Mouse (Mus musculus) liver, embryonic 13.5 days (tissue): ENCODE results near the gene Rbak. TPM values are rescaled to one million over a fixed set of nuclear protein-coding genes. Genes with fewer than 3 reads are reported as not detected.

ENCODE experiments used
- ATAC-seq: fragments of 200-750 bp; cut with Nextera tagmentation; 2 replicates; pipeline ENCODE4 v1.8.0; 2017; ENCODE audit warnings: low read depth, mild to moderate bottlenecking, moderate number of reproducible peaks, moderate library complexity
- DNase-seq: peaks from one replicate; pipeline ENCODE4 v3.0.0; 2022
- H3K27ac ChIP-seq: fragments of 300-500 bp; sonication (generic); 2 replicates; pipeline ENCODE4 v1.5.1; 2015; ENCODE audit warnings: moderate library complexity, mild to moderate bottlenecking, inconsistent platforms
- H3K27me3 ChIP-seq: fragments of 300-500 bp; sonication (generic); 2 replicates; pipeline ENCODE4 v1.6.1; 2015; ENCODE audit warnings: mild to moderate bottlenecking, inconsistent platforms
- H3K36me3 ChIP-seq: fragments of 300-500 bp; sonication (generic); 2 replicates; pipeline ENCODE4 v1.6.1; 2015; ENCODE audit warnings: mild to moderate bottlenecking, inconsistent platforms
- H3K4me1 ChIP-seq: fragments of 300-500 bp; sonication (generic); replicated peaks from 2 replicates; pipeline ENCODE4 v1.6.1; 2015; ENCODE audit warnings: inconsistent platforms
- H3K4me2 ChIP-seq: fragments of 300-500 bp; sonication (generic); 2 replicates; pipeline ENCODE4 v1.6.1; 2015; ENCODE audit warnings: inconsistent platforms, mild to moderate bottlenecking, moderate library complexity
- H3K4me3 ChIP-seq: fragments of 300-500 bp; sonication (generic); replicated peaks from 2 replicates; pipeline ENCODE4 v1.5.1; 2015; ENCODE audit warnings: mild to moderate bottlenecking, inconsistent platforms
- H3K9ac ChIP-seq: fragments of 300-500 bp; sonication (generic); 2 replicates; pipeline ENCODE4 v1.6.1; 2015; ENCODE audit warnings: mild to moderate bottlenecking, inconsistent platforms
- H3K9me3 ChIP-seq: fragments of 300-500 bp; sonication (generic); replicated peaks from 2 replicates; pipeline ENCODE4 v1.6.1; 2016; ENCODE audit warnings: inconsistent platforms
- WGBS: fragments of 180-500 bp; shearing (Covaris S2); methylation state at CpG from one replicate; pipeline ENCODE4 v1.1.7; 2015; ENCODE audit not compliant: insufficient replicate concordance; 5-methylcytosine and 5-hydroxymethylcytosine counted together
- polyA plus RNA-seq: library from polyadenylated mRNA; unstranded; fragments of >200 nt; fragmentation: Nextera tagmentation; extraction: Ambion mirVana; gene quantifications from 2 replicates; pipeline ENCODE4 v1.2.1, GENCODE M21; 2015

Rbak gene
- polyA plus RNA-seq, 1 experiment from 2014 or later, result 1.8 TPM

GRCm38 (mm10) chr5:143179179-143179578, 1.4 kb downstream of the Rbak start:
- Histone ChIP-seq H3K36me3 (peaks cover 43% of the 10 kb centered on the region), H3K9ac (no peak overlapping the region), H3K27me3 (no peaks in the 10 kb centered on the region; the same call in 1 of the 2 replicates), H3K9me3 (peaks cover 10% of the 10 kb centered on the region), H3K27ac (no peak overlapping the region), H3K4me2 (peak overlapping the region; percentile 90), H3K4me3 (peak overlapping the region; percentile 71; the same call in 1 of the 2 replicates), H3K4me1 (peaks cover 17% of the 10 kb centered on the region)
- ATAC-seq (no peak), DNase-seq (no peak)
- WGBS, result 33% methylated on average over 6 of the region's 6 CpGs

DNA sequence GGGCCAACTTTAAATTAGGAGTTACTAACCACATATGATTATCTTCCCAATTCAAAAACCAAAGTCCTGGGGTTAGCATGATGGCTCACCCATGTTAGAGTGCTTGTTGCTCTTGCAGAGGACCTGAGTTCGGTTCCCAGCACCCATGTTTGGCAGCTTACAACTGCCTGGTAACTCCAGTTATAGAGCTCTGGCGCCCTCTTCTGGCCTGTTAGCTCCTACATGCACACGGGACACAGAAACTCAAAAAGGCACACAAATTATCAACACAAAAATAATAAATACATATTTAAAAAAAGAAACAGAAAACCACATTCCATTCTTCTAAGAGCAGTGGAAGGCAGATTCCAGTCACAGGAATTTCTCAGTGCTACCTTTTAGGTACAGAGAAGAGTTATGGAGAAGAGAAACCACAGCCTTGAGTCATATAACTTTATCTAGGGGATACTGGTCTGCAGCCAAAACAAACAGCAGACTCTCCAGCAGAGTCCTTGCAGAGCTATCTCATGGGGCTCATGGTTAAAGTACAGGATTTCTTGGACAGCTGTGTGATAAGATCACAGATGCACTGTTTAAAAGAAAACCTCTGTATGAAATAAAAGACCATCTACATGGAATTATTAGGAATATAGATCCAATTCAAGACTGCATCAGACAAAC, 2.9 kb downstream of the Rbak start:
- H3K27me3 ChIP-seq, result no peaks in the 10 kb centered on the region
- no peak overlapping the region for H3K27ac ChIP-seq
- ATAC-seq (no peak), DNase-seq (no peak)
- peaks cover 17% of the 10 kb centered on the region for H3K4me1 ChIP-seq
- H3K9me3 ChIP-seq, result peaks cover 21% of the 10 kb centered on the region
- 64% methylated on average over 3 of the region's 3 CpGs for WGBS
- no peak overlapping the region for H3K4me2 ChIP-seq
- peaks cover 58% of the 10 kb centered on the region for H3K36me3 ChIP-seq
- no peak overlapping the region for H3K9ac ChIP-seq
- H3K4me3 ChIP-seq, result no peak overlapping the region

DNA sequence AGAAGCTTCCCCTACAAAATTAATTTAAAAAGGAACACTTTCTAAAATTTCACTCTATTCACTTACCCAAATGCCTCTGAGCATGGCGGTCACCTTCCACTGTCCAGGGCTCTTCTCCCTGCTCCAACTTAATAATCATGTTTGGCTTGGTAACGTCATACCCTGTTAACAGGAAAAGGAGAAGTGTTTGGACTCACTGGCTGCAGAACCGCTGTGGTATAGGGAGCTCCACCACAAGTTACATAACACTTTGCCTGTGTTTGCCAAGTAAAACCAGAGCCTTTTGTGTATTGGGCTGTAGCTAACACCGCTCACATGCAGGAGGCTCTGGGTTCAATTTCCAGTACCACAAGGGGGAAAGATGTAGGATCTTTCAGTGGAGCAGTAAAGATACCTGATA, 4.6 kb downstream of the Rbak start:
- peaks cover 68% of the 10 kb centered on the region for H3K36me3 ChIP-seq
- 63% methylated on average over 4 of the region's 4 CpGs for WGBS
- ATAC-seq, result no peak

GRCm38 (mm10) chr5:143165508-143166070, 15.0 kb downstream of the Rbak start:
- peak overlapping the region; percentile 18 for H3K4me2 ChIP-seq
- no peak overlapping the region for H3K9ac ChIP-seq
- H3K4me3 ChIP-seq, result no peak overlapping the region
- H3K9me3 ChIP-seq, result no peaks in the 10 kb centered on the region
- 11% methylated on average over 18 of the region's 18 CpGs for WGBS
- peak; percentile 67 for DNase-seq
- H3K27ac ChIP-seq, result no peak overlapping the region
- ATAC-seq, result peak; percentile 65
- peaks cover 5% of the 10 kb centered on the region; the same call in 1 of the 2 replicates for H3K27me3 ChIP-seq
- peaks cover 9% of the 10 kb centered on the region for H3K4me1 ChIP-seq
- no peaks in the 10 kb centered on the region for H3K36me3 ChIP-seq

More for the DNA sequence above, 4.6 kb downstream of the Rbak start:
- peaks cover 21% of the 10 kb centered on the region for H3K9me3 ChIP-seq
- H3K4me3 ChIP-seq, result no peak overlapping the region
- no peak overlapping the region for H3K27ac ChIP-seq
- no peak for DNase-seq
- peaks cover 17% of the 10 kb centered on the region for H3K4me1 ChIP-seq
- H3K27me3 ChIP-seq, result no peaks in the 10 kb centered on the region
- no peak overlapping the region for H3K9ac ChIP-seq
- no peak overlapping the region for H3K4me2 ChIP-seq

- no peak overlapping the region for H3K4me3 ChIP-seq
- H3K4me2 ChIP-seq, result no peak overlapping the region
- H3K9me3 ChIP-seq, result peaks cover 9% of the 10 kb centered on the region; the same call in 1 of the 2 replicates
- DNase-seq (peak; percentile 36), ATAC-seq (no peak)
- H3K27ac ChIP-seq, result no peak overlapping the region
- H3K4me1 ChIP-seq, result no peaks in the 10 kb centered on the region
- WGBS, result 68% methylated on average over 3 of the region's 3 CpGs
- no peak overlapping the region for H3K9ac ChIP-seq
- H3K36me3 ChIP-seq, result no peaks in the 10 kb centered on the region
- H3K27me3 ChIP-seq, result peaks cover 44% of the 10 kb centered on the region
Observed at GRCm38 (mm10) chr5:143155534-143155933, 25.0 kb downstream of the Rbak start.

GRCm38 (mm10) chr5:143153756-143154155, 26.8 kb downstream of the Rbak start:
- H3K9me3 ChIP-seq, result peaks cover 11% of the 10 kb centered on the region; the same call in 1 of the 2 replicates
- H3K36me3 ChIP-seq, result no peaks in the 10 kb centered on the region
- no peak for ATAC-seq
- no peak overlapping the region for H3K9ac ChIP-seq
- 73% methylated on average over 10 of the region's 10 CpGs for WGBS
- H3K4me1 ChIP-seq, result no peaks in the 10 kb centered on the region
- H3K4me2 ChIP-seq, result no peak overlapping the region
- no peak overlapping the region for H3K27ac ChIP-seq
- H3K4me3 ChIP-seq, result no peak overlapping the region
- no peak for DNase-seq
- peaks cover 34% of the 10 kb centered on the region for H3K27me3 ChIP-seq

GRCm38 (mm10) chr5:143150044-143150443, 30.5 kb downstream of the Rbak start:
- ATAC-seq, result no peak
- no peak overlapping the region for H3K27ac ChIP-seq
- no peak overlapping the region for H3K4me2 ChIP-seq
- no peak overlapping the region for H3K4me3 ChIP-seq
- WGBS, result 66% methylated on average over 2 of the region's 2 CpGs
- no peak for DNase-seq
- H3K4me1 ChIP-seq, result no peaks in the 10 kb centered on the region
- no peaks in the 10 kb centered on the region for H3K36me3 ChIP-seq
- peaks cover 4% of the 10 kb centered on the region; the same call in 1 of the 2 replicates for H3K27me3 ChIP-seq
- H3K9me3 ChIP-seq, result peaks cover 11% of the 10 kb centered on the region; the same call in 1 of the 2 replicates
- H3K9ac ChIP-seq, result no peak overlapping the region

DNA sequence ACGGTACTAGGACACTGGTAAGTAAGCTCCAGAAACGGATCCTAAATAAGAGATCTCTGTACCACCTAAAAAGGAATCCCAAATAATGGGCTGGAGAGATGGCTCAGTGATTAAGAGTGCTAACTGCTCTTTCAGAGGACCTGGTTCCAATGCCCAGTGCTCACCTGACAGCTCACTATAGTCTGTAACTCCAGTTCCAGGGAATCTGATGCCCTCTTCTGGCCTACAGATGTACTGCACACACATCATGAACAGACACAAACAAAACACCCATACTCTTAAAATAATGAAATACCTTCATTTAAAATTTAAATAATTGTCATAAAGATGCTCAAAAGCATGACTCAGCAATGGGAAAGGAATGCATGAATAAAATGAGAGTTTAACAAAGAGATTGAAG, 31.0 kb downstream of the Rbak start:
- no peak overlapping the region for H3K4me2 ChIP-seq
- peaks cover 5% of the 10 kb centered on the region; the same call in 1 of the 2 replicates for H3K27me3 ChIP-seq
- no peaks in the 10 kb centered on the region for H3K36me3 ChIP-seq
- no peaks in the 10 kb centered on the region for H3K4me1 ChIP-seq
- 80% methylated on average over 2 of the region's 2 CpGs for WGBS
- H3K4me3 ChIP-seq, result no peak overlapping the region
- H3K9ac ChIP-seq, result no peak overlapping the region
- DNase-seq (no peak), ATAC-seq (no peak)
- H3K9me3 ChIP-seq, result peaks cover 11% of the 10 kb centered on the region; the same call in 1 of the 2 replicates
- no peak overlapping the region for H3K27ac ChIP-seq

GRCm38 (mm10) chr5:143148661-143149060, 31.9 kb downstream of the Rbak start:
- no peak for ATAC-seq
- H3K27me3 ChIP-seq, result peaks cover 7% of the 10 kb centered on the region; the same call in 1 of the 2 replicates
- H3K27ac ChIP-seq, result no peak overlapping the region
- no peak overlapping the region for H3K4me3 ChIP-seq
- no peak overlapping the region for H3K9ac ChIP-seq
- peaks cover 11% of the 10 kb centered on the region; the same call in 1 of the 2 replicates for H3K9me3 ChIP-seq
- no peak for DNase-seq
- 60% methylated on average over 5 of the region's 5 CpGs for WGBS
- no peaks in the 10 kb centered on the region for H3K4me1 ChIP-seq
- H3K4me2 ChIP-seq, result no peak overlapping the region
- H3K36me3 ChIP-seq, result no peaks in the 10 kb centered on the region

GRCm38 (mm10) chr5:143147481-143147880, 33.1 kb downstream of the Rbak start, which contains the start of gene Olfr718-ps1:
Gene Olfr718-ps1 (minus strand): TSS chr5:143147581.
- 47% methylated on average over 3 of the region's 3 CpGs for WGBS
- H3K4me3 ChIP-seq, result no peak within 1 kb of the TSS
- H3K9me3 ChIP-seq, result peaks cover 11% of the 10 kb centered on the region; the same call in 1 of the 2 replicates
- no peaks in the 10 kb centered on the region for H3K36me3 ChIP-seq
- DNase-seq (no peak), ATAC-seq (no peak)
- no peak within 1 kb of the TSS for H3K9ac ChIP-seq
- H3K27me3 ChIP-seq, result peaks cover 11% of the 10 kb centered on the region; the same call in 1 of the 2 replicates
- H3K27ac ChIP-seq, result no peak within 1 kb of the TSS
- no peaks in the 10 kb centered on the region for H3K4me1 ChIP-seq
- no peak within 1 kb of the TSS for H3K4me2 ChIP-seq

GRCm38 (mm10) chr5:143137580-143137979, 43.0 kb downstream of the Rbak start:
- no peaks in the 10 kb centered on the region for H3K36me3 ChIP-seq
- ATAC-seq (peak; percentile 58), DNase-seq (no peak)
- no peak overlapping the region for H3K27ac ChIP-seq
- peaks cover 16% of the 10 kb centered on the region for H3K27me3 ChIP-seq
- no peak overlapping the region for H3K4me3 ChIP-seq
- no peak overlapping the region for H3K4me2 ChIP-seq
- WGBS, result 72% methylated on average over 13 of the region's 13 CpGs
- peaks cover 21% of the 10 kb centered on the region for H3K4me1 ChIP-seq
- H3K9me3 ChIP-seq, result no peaks in the 10 kb centered on the region
- no peak overlapping the region for H3K9ac ChIP-seq
